Mouse (Mus musculus): ENCODE measurements around the gene Neu4.
"Not testable (repeated sequence)": the region's sequence is repeated elsewhere in the genome, so short reads cannot be mapped to it uniquely, and the experiment has no call there.

DNA sequence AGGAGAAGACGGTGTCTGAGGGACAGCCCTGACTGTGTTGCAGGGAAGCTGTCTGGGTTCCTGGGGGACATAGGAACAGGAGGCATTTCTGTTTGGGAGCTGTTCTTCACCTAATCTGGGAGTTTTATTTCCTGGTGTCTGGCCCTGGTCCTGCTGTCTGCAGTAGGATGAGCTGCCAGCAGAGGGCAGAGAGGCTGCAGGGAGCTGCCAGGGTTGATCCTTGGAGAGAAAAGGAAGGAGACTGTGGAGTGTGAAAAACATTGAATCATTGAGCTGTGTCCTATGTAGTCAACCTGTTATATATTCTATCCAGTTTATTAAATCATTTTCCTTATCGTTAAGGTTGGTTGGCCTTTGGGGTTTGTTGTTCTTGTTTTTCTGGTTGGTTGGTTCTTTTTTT is 39.3 kb upstream of the Neu4 start:
- not testable (repeated sequence) for TF ChIP-seq CTCF (IDR thresholded peaks at IDR 0.05; ENCODE audit: low read depth, low read length); POLR2A (IDR thresholded peaks at IDR 0.05; ENCODE audit: borderline replicate concordance, low read depth, low read length)

All from bone marrow macrophage, adult 2 months (primary cell).